Mouse (Mus musculus): ENCODE measurements around the gene Id1.

Gene Id1

GRCm38 (mm10) chr2:152723651-152724331 lies 12.3 kb upstream of the Id1 start:
- no peak for DNase-seq (ENCODE audit: low read depth)

GRCm38 (mm10) chr2:152724332-152724723 lies 11.7 kb upstream of the Id1 start:
- DNase-seq (ENCODE audit: low read depth) = no peak

DNA sequence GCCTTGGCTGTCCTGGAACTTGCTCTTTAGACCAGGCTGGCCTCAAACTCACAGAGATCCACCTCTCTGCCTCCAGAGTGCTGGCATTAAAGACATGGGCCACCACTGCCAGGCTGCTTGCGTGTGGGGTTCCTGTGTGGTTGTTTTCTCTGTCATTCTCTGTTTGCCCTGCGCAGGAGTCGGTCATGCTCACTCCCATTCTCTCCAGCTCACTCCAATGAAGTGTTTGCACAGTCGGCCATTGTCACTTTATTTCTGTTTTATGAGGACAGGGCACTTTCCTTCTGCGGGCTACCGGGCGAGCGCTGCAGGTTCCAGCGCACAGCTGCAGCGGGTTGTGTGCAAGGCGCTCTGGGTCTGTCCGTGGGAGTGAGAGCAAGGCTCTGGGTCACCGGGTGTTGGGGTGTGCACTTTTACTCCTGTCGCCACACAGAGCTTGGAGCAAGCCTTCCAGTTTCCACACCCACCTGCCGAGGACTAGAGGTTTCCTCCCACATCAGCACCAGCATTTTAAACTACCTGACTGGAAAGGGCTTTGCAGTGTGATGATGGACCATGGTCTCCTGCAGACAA lies 10.8 kb upstream of the Id1 start:
- no peak for DNase-seq (ENCODE audit: low read depth)

GRCm38 (mm10) chr2:152726213-152726612 lies 9.8 kb upstream of the Id1 start:
- DNase-seq (ENCODE audit: low read depth) = no peak

DNA sequence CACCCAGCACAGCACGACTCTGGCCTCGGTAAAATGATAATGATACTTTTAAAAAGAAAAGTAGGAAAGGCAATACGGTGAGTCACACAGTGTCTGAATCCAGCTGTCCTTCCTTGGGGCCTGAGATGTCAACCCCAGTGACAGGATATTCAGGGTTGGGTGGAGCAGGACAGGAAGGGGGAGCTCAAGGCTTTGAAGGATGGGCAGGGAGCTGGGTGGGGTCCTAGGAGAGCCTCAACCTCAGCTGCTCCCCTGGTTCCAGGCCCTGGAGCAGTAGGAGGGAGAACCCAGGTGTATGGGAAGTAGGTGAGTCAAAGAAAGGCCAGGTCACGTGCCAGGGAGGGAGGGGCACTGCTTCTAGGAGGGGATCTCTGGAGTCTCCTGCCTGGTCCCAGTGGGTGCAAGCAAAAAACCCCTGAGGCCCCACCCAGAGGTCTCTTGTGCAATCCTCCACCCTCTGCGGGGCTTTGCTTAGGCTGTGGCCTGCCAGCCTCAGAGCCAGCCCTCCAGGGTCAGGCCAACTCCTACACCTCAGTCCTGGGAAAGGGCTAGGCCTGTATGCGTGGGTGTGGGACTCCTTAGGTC lies 9.2 kb upstream of the Id1 start:
- DNase-seq (ENCODE audit: low read depth) = no peak

GRCm38 (mm10) chr2:152727795-152728510 lies 8.1 kb upstream of the Id1 start:
- no peak for DNase-seq (ENCODE audit: low read depth)

DNA sequence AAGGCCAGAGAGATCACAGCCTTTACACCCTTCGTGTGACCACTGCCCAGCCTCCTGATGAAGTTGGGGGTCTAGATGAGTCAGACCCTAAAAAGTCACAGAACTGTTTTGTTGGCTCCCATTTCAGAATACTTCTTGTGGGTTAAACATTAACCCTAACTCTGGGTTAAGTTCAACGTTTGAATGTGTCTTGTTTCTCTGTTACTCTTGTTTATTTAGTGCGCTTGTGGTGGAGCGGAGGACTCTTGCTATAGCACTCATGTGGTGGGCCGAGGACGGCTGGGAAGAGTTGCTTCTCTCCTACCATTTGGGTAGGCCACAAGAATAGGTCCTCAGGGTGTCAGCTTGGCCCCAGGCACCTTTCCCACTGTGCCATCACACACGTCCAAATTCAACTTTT lies 7.5 kb upstream of the Id1 start:
- DNase-seq (ENCODE audit: low read depth) = no peak

DNA sequence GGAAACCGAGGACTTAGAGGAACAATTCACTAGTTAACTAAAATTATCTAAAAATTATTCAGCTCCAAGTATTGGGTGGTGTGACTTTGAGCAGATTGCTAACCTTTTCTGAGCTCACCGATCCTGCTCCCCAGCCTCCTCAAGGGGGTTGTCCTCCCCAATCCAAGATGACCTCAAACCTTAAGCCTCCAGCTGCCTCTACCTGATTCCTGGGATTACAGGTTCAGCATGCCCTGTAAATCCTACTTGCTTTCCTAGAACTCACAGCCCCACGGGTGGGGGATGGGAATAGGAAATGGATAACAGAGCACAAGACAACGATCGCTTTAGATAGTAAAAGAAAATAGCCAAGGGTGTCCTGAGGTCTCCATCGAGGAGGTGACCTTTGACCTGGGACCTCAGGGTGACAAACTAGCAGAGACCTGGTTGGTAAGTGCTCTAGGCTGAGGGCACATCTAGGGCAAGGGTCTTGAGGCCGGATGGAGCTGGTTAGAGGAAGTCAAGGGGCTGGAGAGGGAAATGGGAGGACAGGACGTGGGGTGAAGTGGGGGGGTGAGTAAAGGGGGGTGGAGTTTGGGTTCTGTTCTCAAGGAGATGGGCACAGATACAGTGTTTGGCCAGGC lies 6.9 kb upstream of the Id1 start:
- DNase-seq (ENCODE audit: low read depth) = no peak

DNA sequence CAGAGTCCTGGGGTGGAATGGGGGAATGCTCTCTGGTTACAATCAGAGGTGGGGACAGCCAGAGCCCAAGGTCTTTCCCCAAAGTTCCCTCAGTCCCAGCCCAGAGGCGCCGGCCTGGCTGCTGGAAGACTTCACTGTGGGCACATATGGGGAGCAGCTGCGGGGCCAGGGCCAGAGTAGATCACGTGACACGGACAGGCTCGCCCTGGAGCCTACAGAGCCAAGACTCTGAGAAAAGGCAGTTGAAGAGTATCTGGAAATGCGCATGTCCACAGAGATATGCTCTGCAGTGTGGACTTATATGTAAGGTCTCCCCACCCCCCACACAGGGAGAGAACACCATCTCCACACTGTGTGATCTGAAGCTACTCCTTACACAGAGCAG lies 6.4 kb upstream of the Id1 start:
- DNase-seq (ENCODE audit: low read depth) = no peak

DNA sequence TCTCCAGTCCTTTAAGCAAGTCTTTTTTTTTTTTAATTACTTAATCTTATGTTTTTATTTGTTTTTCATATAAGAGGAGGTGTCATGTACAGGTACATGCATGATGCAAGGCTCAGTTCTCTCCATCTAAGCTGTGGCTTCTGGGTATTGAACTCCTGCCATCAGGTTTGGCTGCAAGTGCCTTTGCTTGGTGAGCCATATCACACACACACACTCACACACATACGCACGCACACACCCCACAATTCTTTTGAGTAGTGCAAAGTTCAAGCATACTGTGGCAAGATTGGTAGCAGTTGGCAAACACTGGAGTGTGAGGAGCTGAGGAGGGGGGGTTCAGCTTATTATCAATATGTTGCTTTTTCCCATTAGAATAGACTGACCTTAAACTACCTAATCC lies 2.9 kb upstream of the Id1 start:
- no peak for DNase-seq (ENCODE audit: low read depth)

GRCm38 (mm10) chr2:152734501-152734900 lies 1.6 kb upstream of the Id1 start:
- no peak for DNase-seq (ENCODE audit: low read depth)

GRCm38 (mm10) chr2:152734984-152735383 lies 1.1 kb upstream of the Id1 start:
- DNase-seq (ENCODE audit: low read depth) = no peak

- DNase-seq (ENCODE audit: low read depth) = no peak
Observed at GRCm38 (mm10) chr2:152736748-152737147, 697 bp downstream of the Id1 start.

DNA sequence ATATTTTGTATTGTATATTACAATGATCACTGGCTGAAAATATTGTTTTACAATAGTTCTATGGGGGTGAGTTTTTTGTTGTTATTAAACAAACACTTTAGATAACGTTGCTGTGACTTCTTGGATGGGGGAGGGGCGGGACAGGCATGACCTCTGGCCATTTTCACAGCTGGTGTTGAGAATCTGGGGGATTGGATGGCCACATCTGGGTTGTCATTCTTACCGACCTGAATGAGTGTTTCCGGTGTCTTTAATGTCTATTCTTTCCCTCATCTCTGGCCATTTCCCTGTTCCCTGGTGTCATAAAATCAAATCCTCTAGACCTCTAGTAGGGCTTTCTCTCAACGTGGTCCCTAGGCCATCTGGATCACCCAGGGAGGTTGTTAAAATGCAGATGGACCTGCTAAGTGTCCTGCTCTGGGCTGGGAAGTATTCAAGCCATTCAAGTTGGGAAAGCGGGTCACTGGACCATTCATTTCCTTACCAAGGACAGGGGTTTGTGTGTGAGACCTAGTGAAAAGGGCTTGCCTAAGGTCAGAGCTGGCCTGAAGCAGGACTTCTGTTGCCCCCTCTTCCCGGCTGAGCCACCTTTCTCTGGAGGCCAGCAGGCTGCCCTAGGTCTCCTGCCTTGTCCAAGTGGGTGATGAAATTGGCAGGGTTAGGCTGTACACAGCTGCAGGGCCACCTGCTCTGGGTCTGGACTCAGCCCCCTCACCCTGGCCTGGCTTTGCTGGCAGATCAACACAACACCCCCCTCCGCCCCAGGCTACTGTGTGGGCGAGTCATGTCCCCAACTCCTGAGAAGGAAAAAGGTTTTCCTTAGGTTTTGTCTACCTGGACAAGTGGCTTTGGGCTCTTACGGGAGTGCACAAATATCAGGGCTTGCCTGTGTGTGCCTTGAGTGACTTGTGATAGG lies 1.5 kb downstream of the Id1 start:
- no peak for DNase-seq (ENCODE audit: low read depth)

GRCm38 (mm10) chr2:152738341-152738740 lies 2.3 kb downstream of the Id1 start:
- DNase-seq (ENCODE audit: low read depth) = no peak

- DNase-seq (ENCODE audit: low read depth) = no peak
Observed at GRCm38 (mm10) chr2:152739031-152739841, 3.2 kb downstream of the Id1 start.

DNA sequence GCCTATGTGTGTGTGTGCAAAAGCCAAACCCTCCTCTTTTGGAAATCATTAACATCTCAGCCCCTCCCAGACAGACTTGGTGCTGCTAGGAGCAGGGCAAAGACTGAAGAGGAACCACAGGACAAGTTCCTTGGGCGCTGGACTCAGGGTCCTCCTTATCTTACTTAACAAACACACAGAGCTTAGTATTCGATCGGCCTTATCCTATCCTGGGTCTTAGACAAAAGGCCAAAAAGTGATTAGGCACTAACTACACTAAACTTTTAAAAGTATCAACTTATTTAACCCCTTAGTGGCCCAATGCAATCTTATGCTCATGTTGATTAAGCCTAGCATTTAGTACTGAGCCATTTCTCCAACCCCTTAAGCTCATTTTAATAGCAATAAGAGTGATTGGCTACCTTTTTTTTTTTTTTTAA lies 3.8 kb downstream of the Id1 start:
- DNase-seq (ENCODE audit: low read depth) = no peak

- DNase-seq (ENCODE audit: low read depth) = no peak
Observed at GRCm38 (mm10) chr2:152740490-152740889, 4.4 kb downstream of the Id1 start.

DNA sequence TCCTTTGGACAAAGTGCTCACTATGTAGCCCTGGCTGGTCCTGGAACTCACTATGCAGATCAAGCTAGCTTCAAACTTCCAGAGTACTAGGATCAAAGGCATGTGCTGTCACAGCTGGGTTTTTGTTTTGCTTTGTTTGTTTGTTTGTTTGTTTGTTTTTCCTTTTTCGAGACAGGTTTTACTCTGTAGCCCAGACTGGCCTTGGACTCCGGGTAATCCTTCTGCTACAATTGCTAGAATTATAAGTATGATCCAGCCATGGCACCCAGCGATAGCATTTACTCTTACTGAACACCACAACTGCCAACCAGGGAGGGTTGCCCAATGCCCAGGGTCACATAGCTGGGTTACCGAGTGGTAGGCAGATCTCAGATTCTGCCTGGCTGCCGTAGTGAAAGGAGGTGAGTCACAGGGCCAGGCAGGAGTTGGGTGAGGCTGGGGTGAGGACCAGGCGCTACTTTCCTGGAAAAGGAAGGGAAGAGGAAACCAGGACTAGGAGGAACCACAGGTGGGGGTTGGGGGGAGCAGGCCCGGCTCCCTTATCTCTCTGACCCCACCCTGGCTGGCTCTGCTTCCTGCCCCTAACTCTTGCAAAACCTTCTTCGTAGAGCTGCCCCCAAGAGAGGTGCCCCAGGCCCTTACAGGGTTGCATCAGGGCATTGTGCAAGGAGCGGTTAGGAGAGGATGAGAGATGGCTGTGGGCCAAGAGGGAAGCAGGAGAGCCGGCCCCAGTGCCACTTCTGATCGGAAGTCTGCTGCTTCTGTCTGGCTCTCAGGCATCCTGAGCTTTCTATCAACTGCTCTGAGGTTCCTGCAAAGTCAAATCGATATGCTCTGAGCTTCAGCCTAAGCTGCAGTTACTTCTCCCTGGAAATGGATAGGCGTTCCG lies 5.3 kb downstream of the Id1 start:
- peak; percentile 81 for DNase-seq (ENCODE audit: low read depth)

DNA sequence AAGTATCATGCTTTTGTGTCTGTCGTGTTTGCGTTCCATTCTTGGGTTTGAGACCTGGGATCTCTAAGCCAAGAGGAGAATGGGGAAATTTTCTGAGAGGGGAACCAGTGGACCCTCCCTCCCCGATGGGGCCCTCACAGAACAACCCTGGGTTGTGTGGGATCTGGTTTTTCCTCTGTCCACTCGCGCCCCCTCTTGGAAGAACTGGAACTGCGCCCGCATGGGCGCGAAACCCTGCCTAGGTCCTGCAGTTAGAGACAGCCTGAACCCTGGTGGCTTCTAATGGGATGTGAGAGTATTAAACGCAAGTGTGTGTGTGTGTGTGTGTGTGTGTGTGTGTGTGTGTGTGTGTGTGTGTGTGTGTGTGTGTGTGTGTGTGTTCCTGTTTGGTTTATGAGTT lies 6.4 kb downstream of the Id1 start:
- no peak for DNase-seq (ENCODE audit: low read depth)
